Mouse (Mus musculus): ENCODE data around the gene Hacd1. TPM values are rescaled to one million over a fixed set of nuclear protein-coding genes. Genes with fewer than 3 reads are reported as not detected.

The Hacd1 gene
- polyA plus RNA-seq, 1 experiment from 2014 or later = 111 TPM

DNA sequence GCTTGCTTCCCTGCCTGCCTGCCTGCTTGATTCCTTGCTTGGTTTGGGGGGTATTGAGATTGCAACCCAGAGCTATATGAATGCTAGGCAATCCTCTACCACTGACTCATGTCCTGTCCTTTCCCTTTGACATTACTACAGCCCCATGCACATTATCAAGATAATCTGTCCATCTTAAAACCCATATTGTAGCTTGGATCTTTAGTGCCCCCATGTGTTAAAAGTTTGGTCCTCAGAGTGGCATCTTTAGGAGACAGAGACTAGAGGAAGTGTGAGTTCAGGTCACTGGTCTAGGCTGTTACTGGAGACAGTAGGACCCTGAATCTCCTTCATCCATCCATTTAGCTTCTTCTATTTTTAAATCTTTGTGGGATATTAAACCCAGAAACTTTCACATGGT lies 123.7 kb downstream of the Hacd1 start:
- DNase-seq (ENCODE audit: low spot score) (no peak), ATAC-seq (ENCODE audit: low read depth) (no peak)
- Histone ChIP-seq H3K27ac (replicated peaks; ENCODE audit: low read depth, low read length) (no peak overlapping the region), H3K36me3 (ENCODE audit: control insufficient read depth, insufficient read depth, low read length) (no peaks in the 10 kb centered on the region), H3K4me3 (ENCODE audit: low read depth, low read length) (no peak overlapping the region), H3K4me1 (ENCODE audit: control insufficient read depth, insufficient read depth, low read length) (no peaks in the 10 kb centered on the region), H3K4me2 (ENCODE audit: low read depth, low read length) (no peak overlapping the region), H3K9me3 (ENCODE audit: control insufficient read depth, low read length) (no peaks in the 10 kb centered on the region), H3K27me3 (replicated peaks; ENCODE audit: control insufficient read depth, insufficient read depth, low read length) (no peaks in the 10 kb centered on the region), H3K9ac (ENCODE audit: low read depth, low read length) (no peak overlapping the region)

DNA sequence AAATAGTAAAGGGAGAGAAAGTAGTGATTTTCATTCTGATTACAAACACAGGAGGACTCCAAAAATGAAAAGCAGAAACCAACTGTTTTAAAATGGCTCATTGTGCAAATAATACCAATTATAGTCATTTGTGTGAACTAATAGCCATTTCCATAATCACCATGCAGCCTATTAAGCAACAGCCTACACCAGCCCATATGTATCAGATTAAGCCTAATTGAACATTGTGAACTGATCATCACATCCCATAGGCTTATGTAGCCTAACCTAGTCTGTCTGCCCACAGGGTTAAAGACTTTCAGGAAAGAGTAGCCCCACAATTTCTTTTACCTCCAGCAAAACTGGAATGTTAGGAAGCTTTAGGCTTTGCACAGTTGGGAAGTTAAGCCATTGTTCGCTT lies 125.2 kb downstream of the Hacd1 start:
- ATAC-seq (ENCODE audit: low read depth) (no peak), DNase-seq (ENCODE audit: low spot score) (no peak)
- Histone ChIP-seq H3K27me3 (replicated peaks; ENCODE audit: control insufficient read depth, insufficient read depth, low read length) (no peaks in the 10 kb centered on the region), H3K4me2 (ENCODE audit: low read depth, low read length) (no peak overlapping the region), H3K9me3 (ENCODE audit: control insufficient read depth, low read length) (no peaks in the 10 kb centered on the region), H3K27ac (replicated peaks; ENCODE audit: low read depth, low read length) (no peak overlapping the region), H3K36me3 (ENCODE audit: control insufficient read depth, insufficient read depth, low read length) (no peaks in the 10 kb centered on the region), H3K4me3 (ENCODE audit: low read depth, low read length) (no peak overlapping the region), H3K9ac (ENCODE audit: low read depth, low read length) (no peak overlapping the region), H3K4me1 (ENCODE audit: control insufficient read depth, insufficient read depth, low read length) (no peaks in the 10 kb centered on the region)
- WGBS = 74% methylated on average over 1 of the region's 1 CpGs

DNA sequence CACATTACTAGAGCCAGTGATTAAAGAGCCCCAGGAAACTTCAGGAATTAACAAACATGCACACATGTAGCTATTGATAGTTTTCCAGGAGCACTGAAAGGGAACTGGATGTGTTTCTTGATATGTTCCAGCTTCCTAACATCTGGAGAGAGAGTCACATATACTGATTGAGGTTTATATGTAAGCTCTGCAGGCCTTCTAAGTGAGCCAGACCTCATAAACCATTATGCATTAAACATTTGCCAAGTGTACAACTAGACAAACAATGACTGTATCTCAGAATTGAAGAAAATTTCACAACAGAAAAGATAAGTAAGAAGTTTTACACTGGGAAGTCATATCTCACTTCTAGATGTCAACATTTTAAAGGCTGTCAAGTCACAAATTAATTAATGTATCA lies 167.4 kb downstream of the Hacd1 start:
- Histone ChIP-seq H3K27me3 (replicated peaks; ENCODE audit: control insufficient read depth, insufficient read depth, low read length) (no peaks in the 10 kb centered on the region), H3K4me2 (ENCODE audit: low read depth, low read length) (no peak overlapping the region), H3K27ac (replicated peaks; ENCODE audit: low read depth, low read length) (no peak overlapping the region), H3K9ac (ENCODE audit: low read depth, low read length) (no peak overlapping the region), H3K36me3 (ENCODE audit: control insufficient read depth, insufficient read depth, low read length) (no peaks in the 10 kb centered on the region), H3K9me3 (ENCODE audit: control insufficient read depth, low read length) (no peaks in the 10 kb centered on the region), H3K4me1 (ENCODE audit: control insufficient read depth, insufficient read depth, low read length) (no peaks in the 10 kb centered on the region), H3K4me3 (ENCODE audit: low read depth, low read length) (no peak overlapping the region)
- DNase-seq (ENCODE audit: low spot score) (no peak), ATAC-seq (ENCODE audit: low read depth) (no peak)

DNA sequence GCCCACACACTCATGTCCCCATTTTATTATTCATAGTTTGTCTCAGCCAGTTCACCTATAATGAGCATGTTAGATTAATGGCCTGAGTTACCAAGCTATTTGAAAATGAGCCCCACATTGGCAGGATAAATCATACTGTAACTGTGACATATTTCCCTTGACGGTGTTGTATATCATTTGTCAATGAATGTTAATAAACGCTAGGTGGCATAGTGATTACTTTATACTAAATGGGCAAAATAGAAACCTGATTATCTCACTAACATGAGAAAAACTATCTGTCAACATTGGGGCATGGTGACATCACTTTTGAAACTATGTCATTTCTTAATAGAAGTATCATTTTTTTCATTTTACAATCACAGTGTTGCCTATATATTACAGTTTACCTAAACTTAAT lies 198.5 kb downstream of the Hacd1 start:
- WGBS = 58% methylated on average over 2 of the region's 2 CpGs
- ATAC-seq (ENCODE audit: low read depth) = no peak

DNA sequence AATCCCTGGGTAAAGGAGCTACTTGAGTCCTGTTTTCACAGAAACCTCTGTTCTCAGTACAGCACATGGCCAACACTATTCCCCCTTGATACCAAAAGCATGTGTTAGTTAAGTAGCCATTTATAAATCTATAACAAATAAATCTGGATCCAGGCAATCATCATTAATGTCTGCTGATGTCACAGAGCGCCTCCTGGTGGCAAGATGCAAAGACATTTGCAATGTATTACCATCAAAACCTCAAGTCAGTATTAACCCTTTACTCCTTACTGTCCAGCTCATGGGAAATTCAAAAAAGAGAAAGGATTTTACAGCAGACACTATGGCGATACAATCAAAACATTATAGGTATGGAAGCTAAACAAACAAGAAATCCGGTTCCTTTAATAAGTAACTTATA lies 200.4 kb downstream of the Hacd1 start:
- Histone ChIP-seq H3K4me1 (ENCODE audit: control insufficient read depth, insufficient read depth, low read length) (no peaks in the 10 kb centered on the region), H3K9ac (ENCODE audit: low read depth, low read length) (no peak overlapping the region), H3K4me2 (ENCODE audit: low read depth, low read length) (no peak overlapping the region), H3K9me3 (ENCODE audit: control insufficient read depth, low read length) (no peaks in the 10 kb centered on the region), H3K4me3 (ENCODE audit: low read depth, low read length) (no peak overlapping the region), H3K36me3 (ENCODE audit: control insufficient read depth, insufficient read depth, low read length) (no peaks in the 10 kb centered on the region), H3K27ac (replicated peaks; ENCODE audit: low read depth, low read length) (no peak overlapping the region), H3K27me3 (replicated peaks; ENCODE audit: control insufficient read depth, insufficient read depth, low read length) (no peaks in the 10 kb centered on the region)
- ATAC-seq (ENCODE audit: low read depth) (no peak), DNase-seq (ENCODE audit: low spot score) (peak; percentile 6)
- 63% methylated on average over 3 of the region's 3 CpGs for whole genome bisulfite sequencing

More for the DNA sequence above, 198.5 kb downstream of the Hacd1 start:
- no peaks in the 10 kb centered on the region for H3K9me3 ChIP-seq (ENCODE audit: control insufficient read depth, low read length)
- no peaks in the 10 kb centered on the region for H3K27me3 ChIP-seq (replicated peaks; ENCODE audit: control insufficient read depth, insufficient read depth, low read length)
- H3K4me2 ChIP-seq (ENCODE audit: low read depth, low read length) = no peak overlapping the region
- no peaks in the 10 kb centered on the region for H3K36me3 ChIP-seq (ENCODE audit: control insufficient read depth, insufficient read depth, low read length)
- H3K4me3 ChIP-seq (ENCODE audit: low read depth, low read length) = no peak overlapping the region
- no peak overlapping the region for H3K27ac ChIP-seq (replicated peaks; ENCODE audit: low read depth, low read length)
- no peak overlapping the region for H3K9ac ChIP-seq (ENCODE audit: low read depth, low read length)
- DNase-seq (ENCODE audit: low spot score) = no peak
- H3K4me1 ChIP-seq (ENCODE audit: control insufficient read depth, insufficient read depth, low read length) = no peaks in the 10 kb centered on the region

DNA sequence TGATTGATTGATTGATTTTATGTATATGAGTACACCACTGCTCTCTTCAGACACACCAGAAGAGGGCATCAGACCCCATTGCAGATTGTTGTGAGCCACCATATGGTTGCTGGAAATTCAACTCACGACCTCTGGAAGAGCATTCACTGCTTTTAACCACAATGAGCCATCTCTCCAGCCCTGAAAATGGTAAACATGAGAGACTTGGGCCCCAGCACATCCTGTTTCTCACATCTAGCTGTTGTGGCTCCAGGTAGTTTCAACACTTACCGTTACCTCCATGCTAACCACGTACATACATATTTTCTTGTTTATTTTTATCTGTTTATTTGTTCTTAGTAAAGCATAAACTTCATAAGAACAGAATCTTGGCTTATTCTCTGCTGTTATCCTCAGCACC lies 219.6 kb downstream of the Hacd1 start:
- no peaks in the 10 kb centered on the region for H3K9me3 ChIP-seq (ENCODE audit: control insufficient read depth, low read length)
- no peak overlapping the region for H3K9ac ChIP-seq (ENCODE audit: low read depth, low read length)
- no peak overlapping the region for H3K27ac ChIP-seq (replicated peaks; ENCODE audit: low read depth, low read length)
- H3K4me1 ChIP-seq (ENCODE audit: control insufficient read depth, insufficient read depth, low read length) = no peaks in the 10 kb centered on the region
- H3K4me3 ChIP-seq (ENCODE audit: low read depth, low read length) = no peak overlapping the region
- DNase-seq (ENCODE audit: low spot score) (no peak), ATAC-seq (ENCODE audit: low read depth) (no peak)
- no peak overlapping the region for H3K4me2 ChIP-seq (ENCODE audit: low read depth, low read length)
- H3K27me3 ChIP-seq (replicated peaks; ENCODE audit: control insufficient read depth, insufficient read depth, low read length) = no peaks in the 10 kb centered on the region
- WGBS = 74% methylated on average over 3 of the region's 3 CpGs
- no peaks in the 10 kb centered on the region for H3K36me3 ChIP-seq (ENCODE audit: control insufficient read depth, insufficient read depth, low read length)

DNA sequence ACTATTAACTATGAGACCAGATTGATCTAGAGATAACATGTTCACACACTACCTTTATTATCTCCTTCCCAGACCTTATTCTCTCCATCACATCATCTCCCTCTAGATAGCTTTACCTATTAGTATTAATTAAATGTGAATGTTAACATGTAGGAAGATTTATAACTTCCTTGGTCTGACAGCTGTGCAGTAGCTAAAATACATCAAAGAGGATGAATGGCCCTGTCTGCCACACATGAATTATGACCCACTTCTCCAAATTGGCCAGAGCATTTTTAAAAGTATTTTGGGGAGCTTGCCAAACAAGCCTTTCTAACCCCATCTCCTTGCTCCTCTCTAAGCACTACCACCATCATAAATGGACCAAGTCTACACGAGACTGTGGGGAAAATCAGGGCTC lies 220.9 kb downstream of the Hacd1 start:
- H3K27ac ChIP-seq (replicated peaks; ENCODE audit: low read depth, low read length) = no peak overlapping the region
- no peak for DNase-seq (ENCODE audit: low spot score)
- WGBS = 60% methylated on average over 1 of the region's 1 CpGs
- H3K4me3 ChIP-seq (ENCODE audit: low read depth, low read length) = no peak overlapping the region
- no peak overlapping the region for H3K4me2 ChIP-seq (ENCODE audit: low read depth, low read length)
- H3K4me1 ChIP-seq (ENCODE audit: control insufficient read depth, insufficient read depth, low read length) = no peaks in the 10 kb centered on the region
- H3K27me3 ChIP-seq (replicated peaks; ENCODE audit: control insufficient read depth, insufficient read depth, low read length) = no peaks in the 10 kb centered on the region
- no peak overlapping the region for H3K9ac ChIP-seq (ENCODE audit: low read depth, low read length)
- no peaks in the 10 kb centered on the region for H3K36me3 ChIP-seq (ENCODE audit: control insufficient read depth, insufficient read depth, low read length)
- no peaks in the 10 kb centered on the region for H3K9me3 ChIP-seq (ENCODE audit: control insufficient read depth, low read length)
- ATAC-seq (ENCODE audit: low read depth) = no peak

DNA sequence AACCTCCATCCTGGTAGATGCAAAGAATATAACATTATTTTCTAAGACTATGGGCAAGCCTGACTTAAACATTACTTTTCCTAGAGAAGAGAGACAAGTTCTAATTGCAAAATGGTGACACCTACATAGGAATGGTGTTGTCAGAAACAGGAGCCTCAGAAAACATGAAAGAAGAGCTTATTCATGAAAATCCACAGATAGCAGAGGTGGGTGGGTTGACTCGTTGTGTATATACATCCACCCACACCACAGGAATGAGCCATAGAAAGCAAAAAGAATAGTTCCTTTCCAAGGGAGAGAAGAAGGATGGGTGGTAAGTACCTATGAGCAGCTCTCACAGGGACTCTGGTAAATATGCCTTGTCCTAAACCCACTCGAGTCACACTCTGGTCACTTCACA lies 239.3 kb downstream of the Hacd1 start:
- Histone ChIP-seq H3K27ac (replicated peaks; ENCODE audit: low read depth, low read length) (no peak overlapping the region), H3K9ac (ENCODE audit: low read depth, low read length) (no peak overlapping the region), H3K4me2 (ENCODE audit: low read depth, low read length) (no peak overlapping the region), H3K4me1 (ENCODE audit: control insufficient read depth, insufficient read depth, low read length) (no peaks in the 10 kb centered on the region), H3K27me3 (replicated peaks; ENCODE audit: control insufficient read depth, insufficient read depth, low read length) (no peaks in the 10 kb centered on the region), H3K36me3 (ENCODE audit: control insufficient read depth, insufficient read depth, low read length) (no peaks in the 10 kb centered on the region), H3K4me3 (ENCODE audit: low read depth, low read length) (no peak overlapping the region), H3K9me3 (ENCODE audit: control insufficient read depth, low read length) (no peaks in the 10 kb centered on the region)
- no peak for DNase-seq (ENCODE audit: low spot score)
- 94% methylated on average over 2 of the region's 2 CpGs for WGBS
- ATAC-seq (ENCODE audit: low read depth) = no peak

DNA sequence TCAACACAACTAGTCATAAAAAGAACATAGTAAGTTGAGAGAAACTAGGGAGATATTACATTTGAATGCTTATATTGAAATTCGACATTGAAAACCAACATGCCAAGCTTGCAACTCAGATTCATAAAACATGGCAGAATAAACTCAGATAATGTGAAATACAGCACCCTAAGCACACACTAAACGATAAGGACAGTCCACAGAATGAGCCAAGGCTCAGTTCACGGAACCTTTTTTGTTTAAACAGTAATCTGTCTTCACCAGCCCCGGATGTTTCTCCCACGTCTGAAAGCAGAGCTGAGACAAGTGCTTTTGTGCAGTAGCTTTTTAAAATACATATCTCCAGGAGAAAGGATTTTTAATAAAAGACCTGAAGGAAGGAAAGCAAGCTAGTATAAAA lies 247.3 kb downstream of the Hacd1 start:
- Histone ChIP-seq H3K4me1 (ENCODE audit: control insufficient read depth, insufficient read depth, low read length) (no peaks in the 10 kb centered on the region), H3K27ac (replicated peaks; ENCODE audit: low read depth, low read length) (no peak overlapping the region), H3K36me3 (ENCODE audit: control insufficient read depth, insufficient read depth, low read length) (no peaks in the 10 kb centered on the region), H3K4me2 (ENCODE audit: low read depth, low read length) (no peak overlapping the region), H3K27me3 (replicated peaks; ENCODE audit: control insufficient read depth, insufficient read depth, low read length) (no peaks in the 10 kb centered on the region), H3K4me3 (ENCODE audit: low read depth, low read length) (no peak overlapping the region), H3K9ac (ENCODE audit: low read depth, low read length) (no peak overlapping the region), H3K9me3 (ENCODE audit: control insufficient read depth, low read length) (no peaks in the 10 kb centered on the region)
- DNase-seq (ENCODE audit: low spot score) = no peak
- WGBS = 70% methylated on average over 5 of the region's 5 CpGs
- ATAC-seq (ENCODE audit: low read depth) = no peak
